ENCODE assay signal across 10 mouse cellular contexts in the genomic region with DNA sequence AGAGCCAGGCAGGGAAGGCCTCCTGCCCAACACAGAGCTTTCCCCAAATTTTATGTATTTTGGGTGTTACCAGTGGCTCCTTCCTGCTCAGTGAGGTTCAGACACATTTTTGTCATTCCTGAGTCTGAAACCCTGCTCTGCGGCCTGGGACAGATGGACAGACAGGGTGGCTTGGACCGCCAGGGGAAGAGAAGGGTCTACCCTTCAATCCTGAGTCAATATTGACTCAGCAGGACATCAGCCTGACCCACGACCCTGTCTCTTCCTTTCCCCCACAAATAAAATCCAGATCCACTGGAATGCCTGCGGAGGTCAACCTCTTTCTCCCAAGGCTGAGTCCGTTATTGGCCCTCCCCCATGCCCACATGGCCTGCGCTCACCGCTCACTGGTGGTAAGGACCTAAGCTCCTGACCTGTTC. TPM values are rescaled to one million over a fixed set of nuclear protein-coding genes. Genes with fewer than 3 reads are reported as not detected.
DNase-seq lines count a peak whose midpoint lies in the region; ATAC-seq and TF ChIP-seq lines count a peak whose summit lies in the region.
"Had no signal": no experiment of that assay in that cellular context is flagged by ENCODE, and none has a peak within 500 bp of the region (broad histone marks: within the 10 kb centered on the region; RNA-seq: fewer than 3 reads in every experiment).

No protein-coding gene starts in this region.

- H3K4me3 ChIP-seq in heart, embryonic 13.5 days, result no peak overlapping the region
- H3K4me3 ChIP-seq in C2C12 (ENCODE audit: insufficient read depth, poor library complexity, severe bottlenecking), result no peak overlapping the region
- H3K4me3 ChIP-seq in embryonic facial prominence, embryonic 12.5 days, result no peak overlapping the region
- no peak overlapping the region for H3K4me3 ChIP-seq in liver, embryonic 15.5 days (replicated peaks)

- DNase-seq in heart, adult 9 months (ENCODE audit: low spot score in 2 of 2), result no peak
- no peak for DNase-seq in ovary, postnatal 10 days (ENCODE audit: low spot score)
- DNase-seq in thymus, adult 18-20 months, result no peak
- DNase-seq: lung, postnatal 36 days had no signal

- peaks cover 91% of the 10 kb centered on the region for H3K79me2 ChIP-seq in C2C12 (ENCODE audit: control insufficient read depth, insufficient read depth)

- H3K27me3 ChIP-seq in heart, embryonic 13.5 days (replicated peaks), result 0 out of 2 replicates have a peak, but pooled peaks cover 5% of the 10 kb centered on the region
- no peaks in the 10 kb centered on the region for H3K27me3 ChIP-seq in C2C12 (ENCODE audit: control insufficient read depth, insufficient read depth, insufficient read length)
- no peaks in the 10 kb centered on the region for H3K27me3 ChIP-seq in embryonic facial prominence, embryonic 12.5 days
- peaks cover 61% of the 10 kb centered on the region for H3K27me3 ChIP-seq in liver, embryonic 15.5 days
- H3K27me3 ChIP-seq: Patski had no signal

- 40% methylated on average over 7 of the region's 7 CpGs for WGBS in heart, embryonic 13.5 days
- WGBS in embryonic facial prominence, embryonic 12.5 days, result 18% methylated on average over 7 of the region's 7 CpGs
- 47% methylated on average over 7 of the region's 7 CpGs for WGBS in liver, embryonic 15.5 days (ENCODE audit: insufficient replicate concordance)

- H3ac ChIP-seq in C2C12 (ENCODE audit: control insufficient read depth, insufficient read length, low read depth), result no peak overlapping the region

- no peak overlapping the region for H3K9ac ChIP-seq in heart, embryonic 13.5 days
- 0 out of 2 replicates have a peak overlapping the region, but pooled peaks have one; percentile 27 for H3K9ac ChIP-seq in embryonic facial prominence, embryonic 12.5 days
- H3K9ac ChIP-seq in liver, embryonic 15.5 days, result no peak overlapping the region

- H3K27ac ChIP-seq in heart, embryonic 13.5 days (replicated peaks), result peak overlapping the region; percentile 86
- peak overlapping the region; percentile 98 for H3K27ac ChIP-seq in embryonic facial prominence, embryonic 12.5 days
- peak overlapping the region; percentile 46; the same call in 1 of the 2 replicates for H3K27ac ChIP-seq in liver, embryonic 15.5 days (replicated peaks)

- ATAC-seq in heart, embryonic 13.5 days (ENCODE audit: extremely low read depth, insufficient number of reproducible peaks, low FRiP score, low TSS enrichment), result no peak
- ATAC-seq in embryonic facial prominence, embryonic 12.5 days (ENCODE audit: insufficient number of reproducible peaks, insufficient read depth, low FRiP score, low TSS enrichment), result no peak
- no peak for ATAC-seq in liver, embryonic 15.5 days (ENCODE audit: insufficient read depth)
- ATAC-seq in megakaryocyte progenitor cell, adult 5-6 weeks (replicated peaks; ENCODE audit: poor library complexity), result no peak
- ATAC-seq: Patski had no signal

- H3K4me1 ChIP-seq in heart, embryonic 13.5 days, result peaks cover 69% of the 10 kb centered on the region
- peaks cover 68% of the 10 kb centered on the region for H3K4me1 ChIP-seq in embryonic facial prominence, embryonic 12.5 days
- H3K4me1 ChIP-seq in liver, embryonic 15.5 days (replicated peaks), result peaks cover 65% of the 10 kb centered on the region

- H3K36me3 ChIP-seq in heart, embryonic 13.5 days, result peaks cover 14% of the 10 kb centered on the region
- H3K36me3 ChIP-seq in C2C12 (ENCODE audit: control insufficient read depth, insufficient read depth), result peaks cover 40% of the 10 kb centered on the region
- peaks cover 14% of the 10 kb centered on the region for H3K36me3 ChIP-seq in embryonic facial prominence, embryonic 12.5 days
- H3K36me3 ChIP-seq in liver, embryonic 15.5 days (replicated peaks), result 0 out of 2 replicates have a peak, but pooled peaks cover 5% of the 10 kb centered on the region

- H3K9me3 ChIP-seq in heart, embryonic 13.5 days, result no peaks in the 10 kb centered on the region
- H3K9me3 ChIP-seq in embryonic facial prominence, embryonic 12.5 days, result no peaks in the 10 kb centered on the region
- H3K9me3 ChIP-seq in liver, embryonic 15.5 days (replicated peaks), result no peaks in the 10 kb centered on the region

- peak overlapping the region; percentile 34 for H3K4me2 ChIP-seq in heart, embryonic 13.5 days
- H3K4me2 ChIP-seq in embryonic facial prominence, embryonic 12.5 days (replicated peaks), result peak overlapping the region; percentile 81
- H3K4me2 ChIP-seq in liver, embryonic 15.5 days, result 0 out of 2 replicates have a peak overlapping the region, but pooled peaks have one; percentile 4

- H3K79me3 ChIP-seq in C2C12 (ENCODE audit: low read depth), result peaks cover 79% of the 10 kb centered on the region

- TF ChIP-seq CTCF in C2C12 (IDR thresholded peaks at IDR 0.05; ENCODE audit: control insufficient read depth, insufficient read depth, insufficient read length), result no peak

TF ChIP-seq in C2C12, 6 proteins besides CTCF, POLR2A, EP300 and RAD21:
- peak; percentile 56 for TF ChIP-seq USF1 (IDR thresholded peaks at IDR 0.05; ENCODE audit: low read depth)
- no peak for TF ChIP-seq MAX (IDR thresholded peaks at IDR 0.05)
- peak; percentile 81 for TF ChIP-seq MYOD1 (IDR thresholded peaks at IDR 0.05; ENCODE audit: control insufficient read depth, insufficient read length, low read depth)
- TF ChIP-seq MYOG (IDR thresholded peaks at IDR 0.05; ENCODE audit: control insufficient read depth, extremely low read depth, insufficient read length), result no peak
- TF ChIP-seq FOSL1 (IDR thresholded peaks at IDR 0.05; ENCODE audit: insufficient read depth, low read length, poor library complexity, severe bottlenecking), result no peak

RNA-seq across cellular contexts. Expression of gene Lrp1, which starts 4.7 kb away (rescaled TPM):
- 30.7 and 37.9 TPM in 2 replicates for polyA plus RNA-seq in heart, embryonic 13.5 days (2015; fragmentation: Nextera tagmentation; extraction: Ambion mirVana)
- 190 TPM for polyA plus RNA-seq in C2C12 (2012; fragmentation: generic; extraction: Trizol)
- 115 TPM in 2 replicates for polyA plus RNA-seq in embryonic facial prominence, embryonic 12.5 days (2016; fragmentation: Nextera tagmentation; extraction: Ambion mirVana)
- polyA plus RNA-seq in liver, embryonic 15.5 days (2015; fragmentation: Nextera tagmentation; extraction: Ambion mirVana), result 23.2 and 31.1 TPM in 2 replicates
- total RNA-seq in megakaryocyte progenitor cell, adult 5-6 weeks (2015), result 9.8 and 10.0 TPM in 2 replicates
- 4.5 and 7.3 TPM in 2 replicates for total RNA-seq in megakaryocyte progenitor cell, adult 5-6 weeks (2017)

RNA-seq across cellular contexts. Expression of gene Stat6, which starts 26.5 kb away (rescaled TPM):
- 24.5 and 24.6 TPM in 2 replicates for polyA plus RNA-seq in heart, embryonic 13.5 days (2015; fragmentation: Nextera tagmentation; extraction: Ambion mirVana)
- 0.26 TPM for polyA plus RNA-seq in C2C12 (2012; fragmentation: generic; extraction: Trizol)
- 13.0 and 13.3 TPM in 2 replicates for polyA plus RNA-seq in embryonic facial prominence, embryonic 12.5 days (2016; fragmentation: Nextera tagmentation; extraction: Ambion mirVana)
- polyA plus RNA-seq in liver, embryonic 15.5 days (2015; fragmentation: Nextera tagmentation; extraction: Ambion mirVana), result 14.3 and 15.6 TPM in 2 replicates
- total RNA-seq in megakaryocyte progenitor cell, adult 5-6 weeks (2015), result 27.3 and 29.6 TPM in 2 replicates
- total RNA-seq in megakaryocyte progenitor cell, adult 5-6 weeks (2017), result 38.9 and 42.7 TPM in 2 replicates

RNA-seq across cellular contexts. Expression of gene Nemp1, which starts 50.4 kb away (rescaled TPM):
- 7.1 and 7.4 TPM in 2 replicates for polyA plus RNA-seq in heart, embryonic 13.5 days (2015; fragmentation: Nextera tagmentation; extraction: Ambion mirVana)
- polyA plus RNA-seq in C2C12 (2012; fragmentation: generic; extraction: Trizol), result 6.8 TPM
- 9.0 and 11.9 TPM in 2 replicates for polyA plus RNA-seq in embryonic facial prominence, embryonic 12.5 days (2016; fragmentation: Nextera tagmentation; extraction: Ambion mirVana)
- 5.3 and 5.7 TPM in 2 replicates for polyA plus RNA-seq in liver, embryonic 15.5 days (2015; fragmentation: Nextera tagmentation; extraction: Ambion mirVana)
- 15.7 and 19.8 TPM in 2 replicates for total RNA-seq in megakaryocyte progenitor cell, adult 5-6 weeks (2015)
- total RNA-seq in megakaryocyte progenitor cell, adult 5-6 weeks (2017), result 17.8 and 25.3 TPM in 2 replicates

RNA-seq across cellular contexts. Expression of gene Nab2, which starts 52.1 kb away (rescaled TPM):
- polyA plus RNA-seq in heart, embryonic 13.5 days (2015; fragmentation: Nextera tagmentation; extraction: Ambion mirVana), result 9.7 and 10.4 TPM in 2 replicates
- 108 TPM for polyA plus RNA-seq in C2C12 (2012; fragmentation: generic; extraction: Trizol)
- polyA plus RNA-seq in embryonic facial prominence, embryonic 12.5 days (2016; fragmentation: Nextera tagmentation; extraction: Ambion mirVana), result 18.8 and 19.5 TPM in 2 replicates
- 2.9 and 3.5 TPM in 2 replicates for polyA plus RNA-seq in liver, embryonic 15.5 days (2015; fragmentation: Nextera tagmentation; extraction: Ambion mirVana)
- 2.4 and 2.6 TPM in 2 replicates for total RNA-seq in megakaryocyte progenitor cell, adult 5-6 weeks (2015)
- total RNA-seq in megakaryocyte progenitor cell, adult 5-6 weeks (2017), result 3.4 and 5.2 TPM in 2 replicates

Comparison
In these comparisons a context has a peak if more than half of its experiments do, and no peak if none do; other contexts are left out.
1. H3K27ac ChIP-seq: peak in every context shown above with its lines; median percentile 98 in embryonic facial prominence, embryonic 12.5 days; 86 in heart, embryonic 13.5 days; 46 in liver, embryonic 15.5 days.
2. H3K4me2 ChIP-seq: peak in every context shown above with its lines; median percentile 81 in embryonic facial prominence, embryonic 12.5 days; 34 in heart, embryonic 13.5 days; 4 in liver, embryonic 15.5 days.
3. RNA of gene Stat6, which starts 26.5 kb away (polyA plus RNA-seq): 24.5 to 24.6 TPM in heart, embryonic 13.5 days, 14.3 to 15.6 TPM in liver, embryonic 15.5 days and 13.0 to 13.3 TPM in embryonic facial prominence, embryonic 12.5 days; 0.26 TPM in C2C12 (single experiment); every median in the first group is over 10 times any median in the second.